ENCODE assay signal across 1 mouse cellular context in the genomic region with DNA sequence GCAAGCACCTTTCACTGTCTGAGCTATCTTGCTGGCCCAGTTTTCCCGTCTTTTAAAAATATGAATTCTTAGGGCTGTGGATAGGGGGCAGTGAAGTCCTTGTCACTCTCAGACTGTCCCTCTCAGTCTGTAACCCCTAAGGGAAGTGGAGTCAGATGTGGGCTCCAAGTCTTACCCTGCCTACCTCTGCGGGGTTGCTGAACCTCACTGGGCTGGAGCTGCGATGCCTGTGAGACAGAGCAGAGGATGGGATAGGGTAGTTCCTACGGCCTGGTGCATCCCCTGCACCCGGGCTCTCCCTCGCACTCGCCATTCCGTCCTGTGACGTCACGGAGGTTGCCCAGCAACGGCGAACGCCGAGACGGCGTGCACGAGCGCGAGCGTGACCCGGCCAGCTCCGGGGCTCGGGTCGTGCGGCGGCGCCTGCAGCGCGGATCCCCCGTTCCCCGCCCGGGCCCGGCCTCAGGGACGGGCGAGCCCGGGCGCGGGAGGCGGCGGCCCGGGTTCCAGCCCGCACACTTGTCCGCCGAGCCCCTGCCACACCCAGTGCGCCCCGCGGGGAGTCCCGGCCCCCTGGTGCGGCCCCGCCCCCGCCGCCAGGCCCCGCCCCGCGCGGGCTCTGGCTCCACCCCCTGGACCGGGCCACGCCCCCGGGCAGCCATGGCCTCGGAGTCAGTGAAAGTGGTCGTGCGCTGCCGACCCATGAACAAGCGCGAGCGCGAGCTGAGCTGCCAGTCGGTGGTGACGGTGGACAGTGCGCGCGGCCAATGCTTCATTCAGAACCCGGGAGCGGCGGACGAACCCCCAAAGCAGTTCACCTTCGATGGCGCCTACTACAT.
TF ChIP-seq lines count a peak whose summit lies in the region.

No protein-coding gene starts in this region.

TF ChIP-seq in CH12.LX, 34 proteins besides CTCF, POLR2A, EP300 and RAD21 (continued from another document):
- TF ChIP-seq GABPA (IDR thresholded peaks at IDR 0.05; ENCODE audit: insufficient replicate concordance, low read depth, low read length) (no peak), SMC3 (IDR thresholded peaks at IDR 0.05; ENCODE audit: low read depth, low read length) (no peak), MEF2A (IDR thresholded peaks at IDR 0.05; ENCODE audit: borderline replicate concordance, low read depth, low read length) (no peak), IRF4 (IDR thresholded peaks at IDR 0.05; ENCODE audit: low read depth, low read length) (no peak), SIN3A (IDR thresholded peaks at IDR 0.05; ENCODE audit: low read length) (peak; percentile 67), E2F4 (IDR thresholded peaks at IDR 0.05; ENCODE audit: insufficient replicate concordance, low read depth, low read length) (no peak), CHD2 (IDR thresholded peaks at IDR 0.05; ENCODE audit: low read length) (no peak), PAX5 (IDR thresholded peaks at IDR 0.05; ENCODE audit: low read length) (no peak), TCF12 (IDR thresholded peaks at IDR 0.05; ENCODE audit: low read depth, low read length) (peak; percentile 9; the same call in 1 of the 2 replicates), JUN (IDR thresholded peaks at IDR 0.05; ENCODE audit: insufficient read depth, low read depth, low read length) (no peak)
